Mouse (Mus musculus) myocyte (in vitro differentiated cells): ENCODE measurements at regions not wholly inside any gene's neighbourhood (a gene's known extent, or its start where the extent isn't known, plus 50 kb on each side); places are given as distances from the start of the nearest gene placed in this dataset.

ENCODE experiments used
- H3K27me3 ChIP-seq: one replicate; pipeline ENCODE4 v1.6.1; 2011; ENCODE audit not compliant: control insufficient read depth, insufficient read depth, insufficient read length
- H3K36me3 ChIP-seq: one replicate; pipeline ENCODE4 v1.6.1; 2011; ENCODE audit not compliant: control insufficient read depth, insufficient read depth
- H3K4me2 ChIP-seq: one replicate; pipeline ENCODE4 v1.6.1; 2011; ENCODE audit warnings: low read depth, control low read depth
- H3K4me3 ChIP-seq: one replicate; pipeline ENCODE4 v1.5.1; 2011; ENCODE audit warnings: mild to moderate bottlenecking, control low read depth, moderate library complexity
- H3K79me2 ChIP-seq: one replicate; pipeline ENCODE4 v1.6.1; 2011; ENCODE audit not compliant: control insufficient read depth, insufficient read depth
- H3ac ChIP-seq: one replicate; pipeline ENCODE4 v1.6.1; 2011; ENCODE audit not compliant: control insufficient read depth, insufficient read length
- CEBPB ChIP-seq: IDR thresholded peaks from 2 replicates; pipeline ENCODE4 v1.6.1; 2011; ENCODE audit warnings: mild to moderate bottlenecking, moderate library complexity; ENCODE audit not compliant: poor library complexity, insufficient read depth, severe bottlenecking
- E2F4 ChIP-seq: IDR thresholded peaks from one replicate; pipeline ENCODE4 v1.6.1; 2011; ENCODE audit warnings: mild to moderate bottlenecking, control low read depth, moderate library complexity; ENCODE audit not compliant: insufficient read depth
- MAX ChIP-seq: IDR thresholded peaks from one replicate; pipeline ENCODE4 v1.6.1; 2011; ENCODE audit warnings: low read depth, mild to moderate bottlenecking, control low read depth
- MYOD1 ChIP-seq, 3 experiments: IDR thresholded peaks; one replicate each; pipeline ENCODE4 v1.6.1; 2011; ENCODE audit warnings: control low read depth in 2 of 3, low read depth in 2 of 3, mild to moderate bottlenecking in 2 of 3, moderate library complexity in 1 of 3; ENCODE audit not compliant: insufficient read length in 2 of 3, control insufficient read depth in 1 of 3
- MYOG ChIP-seq, 3 experiments: IDR thresholded peaks; one replicate each; pipeline ENCODE4 v1.6.1; 2011; ENCODE audit warnings: control low read depth in 2 of 3, low read depth in 2 of 3, mild to moderate bottlenecking in 2 of 3; ENCODE audit not compliant: insufficient read length in 2 of 3, control insufficient read depth in 1 of 3, insufficient read depth in 1 of 3
- POLR2A ChIP-seq: IDR thresholded peaks from one replicate; pipeline ENCODE4 v1.6.1; 2011; ENCODE audit warnings: low read depth, mild to moderate bottlenecking, control low read depth, moderate library complexity; ENCODE audit not compliant: insufficient read length
- POLR2AphosphoS2 ChIP-seq: IDR thresholded peaks from one replicate; pipeline ENCODE4 v1.6.1; 2011; ENCODE audit warnings: low read depth, control low read depth; ENCODE audit not compliant: insufficient read length
- REST ChIP-seq: IDR thresholded peaks from one replicate; pipeline ENCODE4 v1.6.1; 2011; ENCODE audit warnings: mild to moderate bottlenecking, control low read depth, moderate library complexity; ENCODE audit not compliant: insufficient read depth, insufficient read length
- SRF ChIP-seq: IDR thresholded peaks from one replicate; pipeline ENCODE4 v1.6.1; 2011; ENCODE audit warnings: low read depth; ENCODE audit not compliant: control insufficient read depth, insufficient read length
- TCF12 ChIP-seq: IDR thresholded peaks from one replicate; pipeline ENCODE4 v1.6.1; 2011; ENCODE audit warnings: mild to moderate bottlenecking, control low read depth; ENCODE audit not compliant: poor library complexity, insufficient read depth, severe bottlenecking
- TCF3 ChIP-seq: IDR thresholded peaks from one replicate; pipeline ENCODE4 v1.6.1; 2011; ENCODE audit warnings: low read depth, control low read depth; ENCODE audit not compliant: insufficient read length
- USF1 ChIP-seq: IDR thresholded peaks from one replicate; pipeline ENCODE4 v1.6.1; 2011; ENCODE audit warnings: low read depth, mild to moderate bottlenecking, control low read depth, moderate library complexity

DNA sequence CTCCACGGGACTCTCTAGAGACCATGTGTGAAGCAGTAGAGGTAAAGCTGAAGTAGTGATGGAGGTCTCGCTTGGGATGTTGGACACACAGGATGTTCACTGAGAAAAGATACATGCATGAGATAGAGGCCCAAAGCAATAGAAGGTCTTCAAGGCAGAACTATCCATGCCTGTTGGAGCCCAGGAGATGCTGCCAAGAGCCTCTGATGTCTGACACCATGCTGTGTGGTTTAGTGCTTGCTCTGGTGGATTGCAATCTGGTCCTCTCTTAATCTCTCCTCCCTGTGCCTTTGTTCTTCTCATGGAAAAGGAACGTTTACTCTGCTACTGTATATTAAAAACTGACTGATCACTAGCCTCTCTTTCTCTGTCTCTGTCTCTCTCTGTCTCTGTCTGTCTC is 370.0 kb downstream of the Matn1 start:
- Histone ChIP-seq H3K79me2 (no peaks in the 10 kb centered on the region), H3K36me3 (no peaks in the 10 kb centered on the region), H3K4me3 (no peak overlapping the region), H3ac (no peak overlapping the region), H3K27me3 (no peaks in the 10 kb centered on the region), H3K4me2 (no peak overlapping the region)
- TF ChIP-seq REST (no peak), TCF3 (no peak), POLR2AphosphoS2 (no peak), E2F4 (no peak)

DNA sequence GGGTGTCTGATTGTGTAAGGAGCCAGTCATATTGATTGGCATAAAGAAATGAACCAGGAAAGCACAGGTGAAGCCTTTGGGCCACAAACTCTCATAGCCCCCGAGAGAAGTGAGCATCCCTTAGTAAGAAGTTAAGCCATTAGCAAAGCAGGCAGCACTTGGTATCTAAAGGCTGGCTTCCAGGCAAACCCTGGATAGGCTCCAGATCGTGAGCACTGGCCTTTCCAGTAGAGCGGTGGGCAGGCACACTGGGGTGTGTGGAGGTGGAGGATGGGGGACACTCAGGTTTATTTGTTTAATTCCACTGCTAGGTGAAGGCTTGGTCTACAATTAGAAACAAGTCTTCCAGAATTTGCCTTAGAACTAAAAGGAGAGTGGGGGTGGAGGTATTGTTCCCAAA is 371.9 kb downstream of the Matn1 start:
- no peaks in the 10 kb centered on the region for H3K36me3 ChIP-seq

DNA sequence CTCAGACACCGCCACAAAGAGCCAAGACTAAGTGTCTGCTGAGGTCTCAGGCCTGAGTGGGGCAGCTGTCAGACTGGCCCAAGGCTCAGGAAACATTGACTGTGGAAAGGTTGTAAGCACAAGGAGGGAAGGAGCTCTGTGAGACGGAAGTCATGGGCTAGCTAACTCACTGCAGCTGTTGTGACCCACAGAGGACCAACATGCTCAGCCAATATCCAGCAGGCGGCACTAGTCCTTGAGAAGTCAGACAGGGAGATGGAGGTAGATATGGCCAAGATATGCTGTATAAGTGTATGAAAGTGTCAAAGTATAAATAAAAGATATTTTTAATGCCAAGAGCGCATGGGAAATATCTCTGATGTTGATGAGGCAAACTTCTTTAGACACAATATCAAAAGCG is 378.1 kb downstream of the Matn1 start:
- TF ChIP-seq SRF (no peak), REST (no peak), POLR2AphosphoS2 (no peak), POLR2A (no peak), MAX (no peak), TCF12 (no peak), USF1 (no peak), MYOD1 (IDR thresholded peaks at IDR 0.05; ENCODE audit: control insufficient read depth in 1 of 3, insufficient read length in 2 of 3, low read depth in 2 of 3) (no peak), MYOG (IDR thresholded peaks at IDR 0.05; ENCODE audit: control insufficient read depth in 1 of 3, insufficient read depth in 1 of 3, insufficient read length in 2 of 3, low read depth in 2 of 3) (no peak), E2F4 (no peak), CEBPB (no peak), TCF3 (no peak)
- no peak overlapping the region for H3ac ChIP-seq
- H3K27me3 ChIP-seq, result no peaks in the 10 kb centered on the region
- no peak overlapping the region for H3K4me3 ChIP-seq
- no peaks in the 10 kb centered on the region for H3K79me2 ChIP-seq
- no peak overlapping the region for H3K4me2 ChIP-seq
- no peaks in the 10 kb centered on the region for H3K36me3 ChIP-seq

More for the DNA sequence above, 371.9 kb downstream of the Matn1 start:
- Histone ChIP-seq H3ac (no peak overlapping the region), H3K79me2 (no peaks in the 10 kb centered on the region), H3K27me3 (no peaks in the 10 kb centered on the region), H3K4me2 (no peak overlapping the region), H3K4me3 (no peak overlapping the region)
- TF ChIP-seq USF1, result no peak
- no peak for TF ChIP-seq E2F4
- TF ChIP-seq SRF, result no peak
- no peak for TF ChIP-seq REST
- TF ChIP-seq POLR2AphosphoS2, result no peak
- TF ChIP-seq TCF12, result no peak
- no peak for TF ChIP-seq TCF3
- TF ChIP-seq MYOG (IDR thresholded peaks at IDR 0.05; ENCODE audit: control insufficient read depth in 1 of 3, insufficient read depth in 1 of 3, insufficient read length in 2 of 3, low read depth in 2 of 3), result no peak
- no peak for TF ChIP-seq MAX
- TF ChIP-seq CEBPB, result no peak
- TF ChIP-seq MYOD1 (IDR thresholded peaks at IDR 0.05; ENCODE audit: control insufficient read depth in 1 of 3, insufficient read length in 2 of 3, low read depth in 2 of 3), result no peak
- TF ChIP-seq POLR2A, result no peak

DNA sequence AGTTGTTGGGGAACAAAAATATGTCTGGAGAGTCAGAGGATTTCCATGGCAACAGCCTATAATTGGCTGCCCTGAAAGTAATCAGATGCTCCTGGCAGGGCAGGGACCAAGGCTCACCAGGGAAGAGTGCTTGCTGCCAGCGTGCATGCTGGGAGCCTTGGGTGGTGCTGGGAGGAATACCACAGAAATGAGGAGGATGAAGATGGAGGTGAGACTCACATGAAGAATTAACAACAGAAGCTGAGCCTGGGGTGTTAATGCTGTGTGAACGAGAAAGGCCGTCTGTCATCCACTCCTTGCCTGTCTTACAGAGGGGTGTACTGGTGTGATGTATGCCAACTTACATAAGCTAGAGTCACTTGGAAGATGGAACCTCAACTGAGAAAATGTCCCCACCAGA is 380.3 kb downstream of the Matn1 start:
- Histone ChIP-seq H3K4me2 (no peak overlapping the region), H3ac (no peak overlapping the region), H3K4me3 (no peak overlapping the region), H3K27me3 (no peaks in the 10 kb centered on the region), H3K79me2 (no peaks in the 10 kb centered on the region), H3K36me3 (no peaks in the 10 kb centered on the region)
- TF ChIP-seq TCF3, result no peak

DNA sequence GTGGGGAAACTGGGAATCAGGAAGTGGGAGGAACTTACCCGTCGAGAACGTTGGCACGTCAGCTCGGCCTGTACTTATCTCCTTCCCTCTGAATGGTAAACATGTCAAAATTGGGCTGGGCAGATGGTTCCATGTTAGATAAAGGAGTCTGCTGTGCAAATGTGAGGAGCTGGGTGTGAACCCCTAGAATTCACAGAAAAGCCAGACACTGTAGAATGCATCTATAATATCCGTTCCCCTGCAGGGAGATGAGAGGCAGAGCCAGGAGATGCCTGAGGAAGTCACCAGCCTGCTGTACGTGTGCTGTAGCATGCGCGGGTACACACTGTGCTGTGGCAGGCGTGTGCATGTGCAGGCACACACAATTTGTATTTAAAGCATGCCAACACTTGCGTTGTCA is 381.0 kb downstream of the Matn1 start:
- TF ChIP-seq TCF12 (no peak), MAX (no peak), POLR2AphosphoS2 (no peak)
- Histone ChIP-seq H3ac (no peak overlapping the region), H3K36me3 (no peaks in the 10 kb centered on the region), H3K27me3 (no peaks in the 10 kb centered on the region), H3K79me2 (no peaks in the 10 kb centered on the region), H3K4me3 (no peak overlapping the region), H3K4me2 (no peak overlapping the region)

DNA sequence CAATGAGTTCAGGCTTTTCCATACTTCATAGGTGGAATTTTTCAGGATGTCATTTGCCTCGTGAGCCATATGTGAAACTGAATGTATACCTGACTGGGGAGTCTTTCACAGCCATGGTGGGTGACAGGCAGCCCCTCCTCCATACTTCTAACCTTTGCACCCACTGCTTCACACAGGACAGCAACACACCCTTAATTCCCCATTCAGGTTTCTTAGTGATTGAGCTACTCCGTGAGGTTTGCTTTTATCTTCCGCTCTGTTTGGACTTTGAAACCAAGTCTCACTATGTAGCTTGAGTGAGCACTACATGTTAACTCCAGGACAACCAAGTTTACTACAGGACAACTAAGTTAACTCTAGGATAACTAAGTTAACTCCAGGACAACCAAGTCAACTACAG is 381.4 kb downstream of the Matn1 start:
- TF ChIP-seq TCF3 (no peak), CEBPB (no peak), TCF12 (no peak), MYOG (IDR thresholded peaks at IDR 0.05; ENCODE audit: control insufficient read depth in 1 of 3, insufficient read depth in 1 of 3, insufficient read length in 2 of 3, low read depth in 2 of 3) (no peak), SRF (no peak), MYOD1 (IDR thresholded peaks at IDR 0.05; ENCODE audit: control insufficient read depth in 1 of 3, insufficient read length in 2 of 3, low read depth in 2 of 3) (no peak), E2F4 (no peak), REST (no peak), POLR2A (no peak), USF1 (no peak), MAX (no peak), POLR2AphosphoS2 (no peak)
- Histone ChIP-seq H3K27me3 (no peaks in the 10 kb centered on the region), H3K79me2 (no peaks in the 10 kb centered on the region), H3K36me3 (no peaks in the 10 kb centered on the region), H3K4me2 (no peak overlapping the region), H3K4me3 (no peak overlapping the region), H3ac (no peak overlapping the region)
